Mouse (Mus musculus) kidney, postnatal 14 days (tissue): Measurements from ENCODE around the gene Zfp598.
A peak's percentile ranks its signal among the peaks of the same experiment; 100 is the strongest.
"Not testable (repeated sequence)": the region's sequence is repeated elsewhere in the genome, so short reads cannot be mapped to it uniquely, and the experiment has no call there.

Experiments used
- DNase-seq: peaks from one replicate; pipeline ENCODE4 v3.0.0; 2022; ENCODE audit warnings: mixed read lengths

Gene Zfp598

DNA sequence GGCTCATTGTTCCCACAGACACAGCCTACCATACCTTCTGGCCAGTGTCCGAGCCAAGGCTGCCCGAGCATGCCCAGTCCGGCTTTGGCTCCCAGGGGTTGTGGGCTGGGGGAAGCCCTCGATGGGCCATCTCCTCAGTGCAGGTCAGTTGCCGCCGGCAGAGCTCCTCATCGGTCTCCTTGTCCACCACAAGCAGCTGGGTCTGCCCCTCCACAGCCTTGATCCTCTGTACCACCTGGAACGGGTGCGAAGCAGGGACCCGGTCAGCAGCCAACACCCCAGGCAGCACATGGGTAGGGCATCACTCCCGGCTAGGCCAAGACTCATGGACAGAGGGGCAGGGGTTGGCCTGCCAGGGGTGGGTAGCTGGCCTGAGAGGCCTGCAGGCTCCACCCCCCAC lies 22.0 kb upstream of the Zfp598 start:
- DNase-seq, result no peak

DNA sequence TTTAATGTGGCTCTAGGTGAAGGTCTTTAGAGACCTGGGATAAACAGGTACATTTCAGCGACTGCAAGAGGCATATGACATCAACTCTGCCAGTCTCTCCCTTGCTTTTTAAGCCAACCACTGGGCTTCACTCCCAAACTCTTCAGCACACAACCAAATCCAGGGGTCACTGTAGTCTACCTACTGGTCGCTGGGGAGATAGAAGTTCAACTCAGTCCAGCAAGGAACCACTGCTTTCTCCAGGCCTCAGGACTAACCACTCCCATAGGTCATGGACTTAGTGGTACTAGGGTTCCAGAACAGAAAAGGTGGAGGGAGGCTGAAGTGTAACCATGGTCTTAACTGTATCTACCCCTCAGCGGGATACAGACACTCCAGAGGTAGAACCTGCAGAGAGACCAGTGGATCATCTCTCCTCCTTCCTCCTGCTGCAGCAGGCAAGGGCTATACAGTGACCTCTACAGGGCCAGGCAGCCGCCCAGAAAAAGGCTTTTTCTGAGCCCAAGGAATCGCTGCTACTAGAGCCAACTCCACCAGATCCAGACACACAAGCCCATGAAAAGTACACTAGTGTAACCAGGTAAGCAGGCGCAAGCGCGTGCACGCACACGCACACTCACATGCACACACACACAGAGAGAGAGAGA lies 20.6 kb upstream of the Zfp598 start:
- no peak for DNase-seq

DNA sequence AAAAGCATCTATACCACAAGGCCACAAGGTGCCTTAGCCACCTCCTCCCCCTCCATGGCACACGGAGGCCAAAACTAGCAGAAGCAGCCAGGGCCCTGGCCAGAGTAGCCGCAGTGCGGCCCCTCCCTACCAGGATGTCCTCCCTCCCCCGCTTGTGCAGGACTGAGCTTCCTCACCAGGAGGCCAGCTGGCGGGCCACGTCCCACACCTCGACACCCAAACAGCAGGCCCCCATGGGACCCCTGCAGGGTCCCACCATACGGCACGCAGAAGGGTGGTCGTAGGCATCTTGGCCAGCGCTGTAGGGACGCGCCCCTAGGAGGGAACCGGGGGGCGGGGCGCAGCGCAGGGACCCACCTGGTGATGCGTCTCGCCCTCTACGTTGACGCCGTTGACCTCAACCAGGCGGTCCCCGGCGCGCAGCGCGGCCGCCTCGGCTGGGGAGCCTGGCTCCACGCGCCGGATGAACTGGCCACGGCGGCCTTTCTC lies 19.9 kb upstream of the Zfp598 start:
- peak; percentile 77 for DNase-seq

DNA sequence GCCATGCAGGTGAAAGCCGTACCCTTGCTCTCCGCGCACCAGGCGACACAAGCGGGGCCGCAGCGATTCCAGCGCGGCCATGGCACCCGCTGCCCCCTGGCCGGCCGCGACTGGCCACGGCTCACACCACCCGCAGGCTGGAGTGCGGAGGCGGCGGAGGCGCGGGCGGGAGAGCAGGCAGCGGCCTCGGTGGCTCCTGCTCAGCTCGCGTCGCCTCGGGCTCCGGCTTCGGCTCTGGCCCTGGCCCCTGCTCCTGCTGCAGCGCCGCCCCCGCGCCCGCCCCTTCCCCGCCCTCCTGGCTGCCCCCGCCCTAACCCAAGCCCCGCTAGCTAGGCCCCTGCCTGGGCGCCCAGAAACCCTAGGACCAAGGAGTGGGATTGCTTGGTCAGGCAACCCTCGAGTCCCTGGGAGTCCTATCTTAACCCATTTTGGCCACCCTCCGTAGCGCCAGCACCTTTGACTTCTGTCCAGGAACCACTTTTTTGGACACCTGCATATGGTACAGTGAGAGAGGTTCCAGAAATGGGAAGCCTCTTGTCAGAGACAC lies 19.3 kb upstream of the Zfp598 start, which contains the start of gene Slc9a3r2:
Gene Slc9a3r2, minus strand, starts transcription at position 258 of the 547 bp plus-strand sequence.
- peak; percentile 84 for DNase-seq

DNA sequence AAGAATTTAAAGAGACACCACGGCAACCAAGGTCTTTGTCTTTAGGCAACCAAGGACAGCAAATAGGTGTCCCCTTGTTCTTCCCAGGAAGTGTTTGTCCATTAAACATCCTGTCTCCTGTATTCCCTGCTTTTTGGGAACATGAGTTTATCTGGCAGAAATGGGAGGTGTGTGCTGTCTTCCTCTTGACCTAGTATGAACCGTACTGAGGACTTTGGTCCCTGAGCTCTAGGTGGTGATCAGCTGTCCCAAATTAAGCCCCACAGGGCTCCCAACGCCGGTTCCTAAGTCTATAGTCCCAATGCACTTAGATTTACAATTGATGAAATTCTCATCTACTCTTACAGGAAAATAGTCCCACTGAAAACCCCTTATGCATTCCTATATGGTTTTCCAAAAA lies 18.7 kb upstream of the Zfp598 start:
- no peak for DNase-seq

DNA sequence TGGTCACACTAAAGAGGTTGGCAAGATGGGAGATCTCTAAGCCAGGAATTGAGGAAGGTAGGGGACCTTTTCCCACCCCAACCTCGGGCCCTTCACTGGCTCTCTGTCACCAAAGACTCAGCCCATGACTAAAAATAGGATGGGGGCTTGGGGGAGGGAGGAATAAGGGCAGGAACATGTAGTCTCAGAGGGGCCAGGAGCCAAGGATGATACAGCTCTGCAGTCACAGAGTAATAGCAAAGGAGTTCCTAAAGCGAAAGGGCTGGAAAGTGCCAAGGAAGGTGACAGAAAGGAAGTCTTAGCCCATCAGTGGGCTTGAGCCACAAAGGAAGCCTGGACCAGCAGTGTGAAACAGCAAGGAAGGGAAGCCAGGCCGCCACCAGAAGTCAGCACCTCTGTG lies 17.7 kb upstream of the Zfp598 start:
- no peak for DNase-seq

DNA sequence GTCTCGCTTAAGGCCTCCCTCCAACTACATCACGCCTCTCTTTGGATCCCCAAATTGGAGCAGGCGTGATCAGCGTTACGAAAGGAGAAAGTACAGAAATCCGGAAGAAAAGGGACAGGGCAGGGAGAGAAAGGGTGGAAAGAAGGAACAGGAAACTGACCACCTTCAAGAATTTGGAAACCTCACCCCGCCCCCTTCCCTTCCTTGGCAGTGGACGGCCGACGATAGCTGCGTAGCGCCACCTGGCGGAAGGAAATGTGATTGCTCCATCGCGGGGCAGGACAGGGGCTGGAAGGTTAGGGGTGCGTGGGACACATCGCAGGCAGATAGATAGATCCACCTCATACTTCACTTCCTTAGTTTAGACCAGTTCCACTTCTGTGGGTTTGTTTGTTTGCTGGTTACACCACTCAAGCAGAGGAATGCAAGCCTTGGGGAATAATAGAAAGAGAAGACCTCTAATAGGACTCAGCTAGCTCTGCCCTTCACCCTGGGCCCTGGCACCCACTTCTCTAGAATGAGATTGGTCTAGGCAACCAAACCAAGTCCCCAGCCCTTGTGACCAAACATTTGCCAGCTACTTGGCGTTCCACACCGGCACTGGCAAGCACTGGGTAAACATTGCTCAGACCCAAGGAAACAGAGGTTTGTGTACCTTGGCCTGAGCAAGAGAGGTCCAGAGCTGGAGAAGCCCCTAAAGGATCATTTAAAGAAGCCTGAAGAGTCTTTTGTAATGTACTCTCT lies 15.3 kb upstream of the Zfp598 start:
- peak; percentile 85 for DNase-seq

DNA sequence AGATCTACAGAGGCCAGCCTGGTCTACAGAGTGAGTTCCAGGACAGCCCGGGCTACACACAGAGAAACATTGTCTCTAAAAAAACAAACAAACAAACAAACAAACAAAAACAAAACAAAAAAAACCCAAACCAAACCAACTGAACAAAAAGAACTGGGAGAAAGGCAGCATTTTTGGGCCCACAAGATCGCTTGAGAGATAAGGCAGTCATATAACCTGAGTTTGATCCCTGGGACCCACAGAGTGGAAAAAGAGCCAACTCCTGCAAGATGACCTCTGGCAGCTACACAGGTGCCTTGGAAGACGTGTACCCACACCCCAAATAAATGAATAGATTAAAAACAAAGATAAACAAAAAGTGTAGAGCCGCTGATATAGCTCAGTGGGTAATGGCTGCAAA lies 14.5 kb upstream of the Zfp598 start:
- DNase-seq, result no peak

DNA sequence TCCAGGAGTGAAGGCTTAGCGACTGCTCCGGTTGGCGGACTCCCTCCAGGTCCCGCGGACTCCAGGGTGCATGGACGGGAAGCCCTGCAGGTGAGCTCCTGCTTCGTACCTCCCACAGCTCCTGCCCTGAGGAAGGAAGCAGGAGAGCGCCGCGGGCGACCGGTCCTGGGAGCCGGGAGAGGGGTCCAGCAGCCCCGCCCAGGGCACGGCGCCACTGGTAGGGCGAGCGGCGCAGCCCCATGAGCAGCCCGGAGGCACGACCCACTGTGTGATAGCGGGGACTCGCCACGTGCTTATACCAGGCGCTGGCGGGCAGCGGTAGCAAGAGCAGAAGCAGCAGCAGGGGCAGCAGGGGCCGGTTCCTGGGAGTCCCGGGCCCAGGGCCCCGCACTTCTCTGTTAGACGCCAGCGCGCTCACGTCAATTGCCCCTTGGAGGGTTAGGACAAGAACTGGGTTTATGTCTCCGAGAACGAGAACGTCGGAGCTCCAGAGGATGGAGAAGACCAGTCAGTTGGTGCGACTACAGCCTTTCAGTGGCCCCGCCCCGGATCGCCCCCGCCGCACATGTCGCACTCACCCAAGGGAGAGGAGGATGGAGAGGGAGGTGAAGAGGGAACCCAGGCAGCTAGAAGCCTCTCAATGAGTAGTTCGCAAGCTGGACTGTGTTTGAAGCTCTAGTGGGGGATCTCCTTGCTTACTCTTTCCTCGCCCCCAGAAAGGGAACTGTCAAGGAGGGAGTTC lies 11.3 kb upstream of the Zfp598 start, which contains the start of gene Npw:
Gene Npw, minus strand, starts transcription at position 441 of the 742 bp plus-strand sequence.
- DNase-seq, result peak; percentile 43

DNA sequence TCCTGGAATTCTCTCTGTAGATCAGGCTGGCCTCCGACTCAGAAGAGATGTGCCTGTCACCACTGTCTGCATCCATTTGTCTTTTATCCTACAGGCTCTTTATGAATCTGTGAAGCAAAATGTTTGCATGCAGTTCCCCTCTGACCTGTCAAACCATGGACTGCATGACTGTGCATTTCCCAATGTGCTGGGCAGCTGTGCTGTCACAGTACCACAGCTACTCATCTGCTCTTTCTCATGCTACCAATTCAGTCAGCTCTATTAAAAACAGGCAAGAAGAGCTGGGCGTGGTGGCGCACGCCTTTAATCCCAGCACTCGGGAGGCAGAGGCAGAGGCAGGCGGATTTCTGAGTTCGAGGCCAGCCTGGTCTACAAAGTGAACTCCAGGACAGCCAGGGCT lies 2.5 kb upstream of the Zfp598 start:
- not testable (repeated sequence) for DNase-seq

DNA sequence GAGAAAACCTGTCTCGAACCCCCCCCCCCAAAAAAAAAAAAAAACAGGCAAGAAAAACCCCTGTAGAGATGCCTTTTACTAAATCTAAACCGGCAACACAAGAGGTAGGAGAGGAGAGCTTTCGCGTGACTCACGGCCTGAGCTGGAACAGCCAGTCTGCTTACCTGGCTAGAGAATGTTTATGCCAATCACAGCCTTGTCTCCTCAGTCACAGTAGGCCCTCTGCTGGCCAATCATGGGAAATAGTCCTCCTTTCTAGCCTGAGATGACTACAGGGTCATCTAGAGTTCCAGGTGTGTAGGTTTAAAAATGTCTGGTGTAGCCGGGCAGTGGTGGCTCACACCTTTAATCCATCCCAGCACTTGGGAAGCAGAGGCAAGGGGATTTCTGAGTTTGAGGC lies 2.1 kb upstream of the Zfp598 start:
- DNase-seq, result peak; percentile 77

DNA sequence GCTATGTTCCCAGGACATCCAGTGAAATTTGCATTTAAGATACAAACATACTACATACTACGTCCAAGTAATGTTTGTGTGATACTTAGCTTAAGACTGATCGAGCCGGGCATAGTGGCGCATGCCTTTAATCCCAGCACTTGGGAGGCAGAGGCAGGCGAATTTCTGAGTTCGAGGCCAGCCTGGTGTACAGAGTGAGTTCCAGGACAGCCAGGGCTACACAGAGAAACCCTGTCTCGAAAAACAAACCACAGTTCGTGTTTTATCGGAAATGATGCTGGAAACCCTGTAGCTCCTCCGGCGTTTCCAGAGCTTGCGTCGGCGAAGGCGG lies 308 bp upstream of the Zfp598 start:
- DNase-seq, result not testable (repeated sequence)

DNA sequence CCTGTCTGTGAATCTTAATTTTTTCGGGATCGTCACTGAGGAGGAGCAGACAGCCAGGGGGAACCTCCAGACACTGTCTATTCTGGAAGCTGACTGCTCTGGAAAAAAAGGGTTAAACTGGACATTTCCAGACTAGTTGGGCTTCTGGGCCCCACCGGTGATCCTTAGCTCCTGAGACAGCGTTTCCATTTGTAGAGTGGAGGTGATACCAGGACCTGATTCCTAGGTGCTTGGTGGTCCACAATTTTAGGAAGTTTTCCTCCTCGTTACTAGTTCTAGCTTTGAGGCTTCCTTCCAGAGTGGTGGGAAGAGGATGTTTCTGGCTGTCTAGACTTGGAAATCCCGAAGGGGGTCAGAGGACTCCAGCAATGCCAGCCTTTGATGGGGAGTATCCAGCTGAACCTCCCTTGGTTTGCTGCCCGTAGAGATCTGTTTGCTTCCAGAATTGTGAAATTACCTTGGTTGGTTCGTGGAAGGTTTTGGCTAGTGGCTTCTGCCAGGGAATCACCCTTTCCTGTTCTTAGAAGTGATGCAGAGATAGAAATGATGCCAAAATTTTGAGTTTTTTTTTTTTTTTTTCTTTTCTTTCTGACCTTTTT lies 858 bp downstream of the Zfp598 start:
- no peak for DNase-seq

DNA sequence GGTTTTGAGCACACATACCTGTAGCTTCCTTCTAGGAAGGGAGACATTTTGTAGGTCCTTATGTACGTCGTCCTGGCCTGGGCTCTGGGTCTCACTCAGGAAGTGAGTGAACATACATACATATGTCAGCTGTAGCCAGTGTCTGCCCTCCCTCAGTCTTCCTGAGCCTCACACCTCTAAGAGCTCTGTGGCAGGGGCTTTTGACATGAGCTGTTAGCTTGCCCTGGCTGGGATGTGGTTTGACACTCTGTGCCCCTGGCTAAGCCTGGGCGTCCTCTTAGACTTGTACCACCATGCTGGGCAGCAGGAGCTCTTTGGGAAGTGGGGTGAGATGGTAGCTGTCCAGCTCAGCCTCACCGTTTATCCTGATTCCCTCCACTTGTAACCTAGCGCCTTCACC lies 1.9 kb downstream of the Zfp598 start:
- no peak for DNase-seq

DNA sequence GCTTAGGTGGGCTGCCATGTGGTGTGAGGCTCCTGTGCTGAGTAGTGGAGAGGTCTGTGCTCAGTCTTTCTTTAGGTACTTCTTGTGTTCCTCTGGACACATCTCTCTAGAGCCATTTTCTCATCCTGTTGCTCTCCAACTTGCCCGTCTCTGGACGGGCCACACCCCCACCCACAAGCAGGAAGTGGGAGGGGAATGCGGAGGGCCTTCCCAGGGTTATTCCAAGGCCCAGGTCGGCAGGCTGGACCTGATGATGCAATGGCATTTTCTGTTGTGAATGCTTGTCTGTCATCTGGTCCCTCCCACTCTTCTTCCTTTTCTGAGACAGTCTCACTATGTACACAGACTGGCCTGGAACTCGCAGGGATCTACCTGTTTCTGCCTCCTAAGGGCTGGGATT lies 2.7 kb downstream of the Zfp598 start:
- peak; percentile 74 for DNase-seq

DNA sequence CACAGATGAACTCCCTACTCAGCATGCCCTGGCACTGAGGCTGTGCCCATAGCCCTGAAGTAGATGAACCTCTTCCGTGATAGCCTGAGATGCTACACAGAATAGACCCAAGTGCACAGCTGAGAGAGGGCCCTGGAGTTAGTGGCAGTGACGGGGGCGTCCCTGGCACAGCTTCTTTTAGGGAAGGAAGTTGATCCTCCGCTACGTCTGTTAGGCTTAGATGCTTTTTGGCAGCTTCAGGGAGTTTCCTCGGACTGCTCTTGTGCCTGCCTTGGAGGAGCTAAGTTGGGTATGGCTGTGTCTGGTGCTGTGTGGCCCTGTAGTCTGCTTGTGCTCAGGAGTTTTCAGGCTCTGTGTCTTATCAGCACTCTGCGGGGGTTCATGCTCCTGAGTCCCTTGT lies 4.8 kb downstream of the Zfp598 start:
- no peak for DNase-seq

DNA sequence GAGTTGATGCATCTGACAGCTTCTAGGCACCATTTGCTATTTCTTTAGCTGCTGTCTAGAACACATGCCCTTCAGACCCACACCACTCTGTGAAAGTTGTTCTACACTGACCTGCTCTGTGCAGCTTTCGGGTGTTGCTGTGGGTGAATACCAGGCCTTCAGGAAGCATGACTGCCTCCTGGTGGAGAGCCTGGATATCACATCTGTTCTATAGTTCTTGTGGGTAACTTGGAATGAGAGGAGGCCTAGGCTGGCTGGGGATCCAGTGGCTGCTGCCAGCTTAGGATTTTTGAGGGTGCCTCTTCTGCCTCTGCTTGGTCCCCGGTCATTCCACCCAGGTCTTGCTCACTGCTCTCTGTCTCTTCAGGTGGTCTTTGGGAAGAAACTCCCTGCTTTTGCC lies 6.7 kb downstream of the Zfp598 start:
- peak; percentile 75 for DNase-seq

DNA sequence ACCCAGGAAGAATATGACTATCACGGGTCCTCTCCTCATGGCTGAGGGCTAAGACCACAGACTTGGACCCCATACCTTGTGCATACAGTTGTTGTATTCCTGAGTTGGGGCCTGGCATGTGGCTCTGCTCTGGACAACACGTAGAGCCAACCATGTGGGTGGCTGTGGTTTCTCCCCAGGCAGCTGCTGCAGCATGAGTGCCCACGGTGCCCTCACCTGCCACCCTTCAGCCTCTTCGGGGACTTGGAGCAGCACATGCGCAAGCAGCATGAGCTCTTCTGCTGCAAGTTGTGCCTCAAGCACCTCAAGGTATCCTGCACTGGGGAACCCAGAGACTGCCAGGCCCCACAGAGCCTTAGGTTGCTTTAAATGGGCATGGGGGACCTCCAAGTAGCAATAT lies 7.4 kb downstream of the Zfp598 start:
- DNase-seq, result no peak

DNA sequence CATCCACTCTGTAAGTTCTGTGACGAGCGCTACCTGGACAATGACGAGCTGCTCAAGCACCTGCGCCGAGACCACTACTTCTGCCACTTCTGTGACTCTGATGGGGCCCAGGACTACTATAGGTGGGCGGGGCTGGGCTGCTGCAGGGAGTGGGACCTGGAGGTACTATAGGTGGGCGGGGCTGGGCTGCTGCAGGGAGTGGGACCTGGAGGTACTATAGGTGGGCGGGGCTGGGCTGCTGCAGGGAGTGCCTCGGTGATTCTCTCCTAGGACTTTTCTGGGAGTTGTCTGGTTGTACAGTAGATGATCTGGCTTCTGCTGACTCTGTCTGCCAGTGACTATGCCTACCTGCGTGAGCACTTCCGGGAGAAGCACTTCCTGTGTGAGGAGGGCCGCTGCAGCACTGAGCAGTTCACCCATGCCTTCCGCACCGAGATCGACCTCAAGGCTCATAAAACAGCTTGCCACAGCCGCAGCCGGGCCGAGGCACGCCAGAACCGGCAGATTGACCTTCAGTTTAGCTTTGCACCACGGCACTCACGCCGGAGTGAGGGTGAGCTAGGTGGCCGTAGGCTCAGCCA lies 8.1 kb downstream of the Zfp598 start:
- DNase-seq, result no peak

DNA sequence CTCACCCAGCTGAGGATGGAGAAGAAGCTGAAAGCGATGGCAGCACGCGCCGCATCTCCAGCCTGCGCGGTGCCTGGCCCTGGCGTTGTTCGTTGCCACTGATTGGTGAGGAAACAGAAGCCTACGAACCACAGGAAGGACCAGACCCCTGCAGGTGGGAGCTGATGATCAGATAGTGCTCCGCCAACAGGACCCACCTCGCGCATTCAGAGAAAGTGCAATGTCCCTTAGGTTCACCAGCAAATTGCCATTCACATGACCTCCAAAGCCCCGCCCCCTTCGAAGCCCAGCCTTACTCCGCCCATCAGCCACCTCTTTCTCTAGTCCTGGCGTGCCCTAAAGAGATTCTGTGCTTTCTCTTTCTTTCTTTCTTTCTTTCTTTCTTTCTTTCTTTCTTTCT lies 17.0 kb downstream of the Zfp598 start:
- DNase-seq, result peak; percentile 53

DNA sequence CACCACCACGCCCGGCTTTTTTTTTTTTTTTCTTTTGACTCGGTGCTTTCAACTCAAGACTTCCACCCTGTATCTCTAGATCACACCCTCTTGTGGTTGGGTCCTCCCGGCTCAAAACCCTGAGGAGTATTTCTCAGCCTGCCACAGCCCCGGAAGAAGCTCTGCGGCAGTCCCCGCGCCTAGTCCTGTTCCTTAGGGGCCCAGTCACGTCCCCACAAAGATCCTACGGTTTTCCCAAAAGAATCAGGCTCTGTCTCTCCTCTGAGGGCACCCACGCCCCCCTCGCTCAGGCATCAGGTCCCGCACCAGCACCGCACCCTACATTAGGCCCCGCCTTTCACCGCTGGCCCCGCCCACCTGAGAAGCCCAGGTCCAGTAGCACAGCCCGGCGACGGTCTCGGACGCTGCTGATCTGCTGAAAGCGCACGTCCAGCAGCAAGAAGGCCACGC lies 17.7 kb downstream of the Zfp598 start:
- peak; percentile 72 for DNase-seq

DNA sequence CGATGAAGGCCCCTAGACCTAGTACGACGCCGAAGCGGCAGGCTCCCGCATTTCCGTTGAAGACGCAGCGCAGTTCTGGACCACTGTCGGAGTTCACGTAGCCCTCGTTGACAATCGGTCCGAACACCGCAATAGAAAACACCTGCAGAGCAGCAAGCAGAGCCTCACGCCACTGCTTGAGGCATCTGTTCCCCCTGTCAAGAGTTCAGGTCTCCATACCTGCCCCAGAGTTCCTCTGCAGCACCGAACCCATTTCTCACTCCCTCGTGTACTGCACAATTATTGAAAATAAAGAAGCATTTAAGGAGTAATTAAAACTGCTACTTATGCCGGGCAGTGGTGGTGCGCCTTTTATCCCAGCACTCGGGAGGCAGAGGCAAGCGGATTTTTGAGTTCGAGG lies 18.1 kb downstream of the Zfp598 start:
- no peak for DNase-seq
